Mouse (Mus musculus) ES-E14 (cell line): ENCODE measurements at regions not wholly inside any gene's neighbourhood (a gene's known extent, or its start where the extent isn't known, plus 50 kb on each side); places are given as distances from the start of the nearest gene placed in this dataset.

Source experiments
- HCFC1 ChIP-seq: IDR thresholded peaks from 2 replicates; pipeline ENCODE4 v1.6.1; 2012; ENCODE audit warnings: low read length, inconsistent platforms, borderline replicate concordance; ENCODE audit not compliant: insufficient read depth
- MAFK ChIP-seq: IDR thresholded peaks from 2 replicates; pipeline ENCODE4 v1.6.1; 2014; ENCODE audit warnings: mild to moderate bottlenecking, low read depth, low read length, inconsistent platforms; ENCODE audit not compliant: insufficient read depth

DNA sequence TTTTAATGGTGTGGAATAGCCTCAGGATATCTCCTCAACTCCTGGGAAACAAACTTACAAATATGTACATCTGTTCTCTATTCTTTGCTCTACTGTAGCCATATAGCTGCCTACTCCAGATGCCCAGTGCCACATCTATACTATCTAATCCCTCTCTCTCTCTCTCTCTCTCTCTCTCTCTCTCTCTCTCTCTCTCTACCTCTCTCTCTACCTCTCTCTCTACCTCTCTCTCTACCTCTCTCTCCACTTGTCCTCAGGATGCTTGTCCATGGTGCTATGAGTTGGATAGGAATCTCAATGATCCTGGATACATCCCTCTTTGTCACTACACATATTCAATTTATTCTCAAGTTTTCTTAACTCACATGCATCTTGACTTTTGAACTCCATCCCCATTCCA lies 119.6 kb downstream of the Cst10 start:
- TF ChIP-seq MAFK (no peak), HCFC1 (no peak)
